Mouse (Mus musculus) forebrain, postnatal 0 days (tissue): Measurements from ENCODE around the gene Gpr37l1. TPM values are rescaled to one million over a fixed set of nuclear protein-coding genes. Genes with fewer than 3 reads are reported as not detected.

Experiments
- ATAC-seq: fragments of 200-750 bp; cut with Nextera tagmentation; 2 replicates; pipeline ENCODE4 v1.8.0; 2017; ENCODE audit warnings: mild to moderate bottlenecking, moderate library complexity
- DNase-seq: peaks from one replicate; pipeline ENCODE4 v3.0.0-alpha.2; 2015
- H3K27ac ChIP-seq: fragments of 300-500 bp; sonication (generic); 2 replicates; pipeline ENCODE4 v1.5.1; 2014; ENCODE audit warnings: low read depth, mild to moderate bottlenecking, antibody characterized with exemption, low read length, moderate library complexity, mixed read lengths
- H3K27me3 ChIP-seq: fragments of 300-500 bp; sonication (generic); 2 replicates; pipeline ENCODE4 v1.6.1; 2014; ENCODE audit warnings: mild to moderate bottlenecking, low read length, mixed read lengths; ENCODE audit not compliant: insufficient read depth
- H3K36me3 ChIP-seq: fragments of 300-500 bp; sonication (generic); 2 replicates; pipeline ENCODE4 v1.6.1; 2014; ENCODE audit warnings: mild to moderate bottlenecking, moderate library complexity; ENCODE audit not compliant: insufficient read depth
- H3K4me1 ChIP-seq: fragments of 300-500 bp; sonication (generic); 2 replicates; pipeline ENCODE4 v1.6.1; 2014; ENCODE audit warnings: antibody characterized with exemption; ENCODE audit not compliant: insufficient read depth
- H3K4me2 ChIP-seq: fragments of 300-500 bp; sonication (generic); 2 replicates; pipeline ENCODE4 v1.6.1; 2014; ENCODE audit warnings: low read depth, mild to moderate bottlenecking, moderate library complexity
- H3K4me3 ChIP-seq: fragments of 300-500 bp; sonication (generic); 2 replicates; pipeline ENCODE4 v1.5.1; 2014; ENCODE audit warnings: low read depth, low read length, mixed read lengths
- H3K9ac ChIP-seq: fragments of 300-500 bp; sonication (generic); 2 replicates; pipeline ENCODE4 v1.6.1; 2014; ENCODE audit warnings: mild to moderate bottlenecking
- H3K9me3 ChIP-seq: fragments of 300-500 bp; sonication (generic); 2 replicates; pipeline ENCODE4 v1.6.1; 2016; ENCODE audit warnings: low read length
- CTCF ChIP-seq: sonication (generic); IDR thresholded peaks from 2 replicates; pipeline ENCODE4 v1.5.1; 2016; ENCODE audit warnings: antibody characterized with exemption, control low read depth, low read depth
- WGBS: fragments of 180-500 bp; shearing (Covaris S2); extraction: QIAGEN DNeasy Blood & Tissue Kit; methylation state at CpG from one replicate; pipeline ENCODE4 v1.1.7; 2014; 5-methylcytosine and 5-hydroxymethylcytosine counted together
- polyA plus RNA-seq: library from polyadenylated mRNA; unstranded; fragments of >200 nt; fragmentation: Nextera tagmentation; extraction: Ambion mirVana; gene quantifications from 2 replicates; pipeline ENCODE4 v1.2.1, GENCODE M21; 2015
- total RNA-seq: library from RNA; depleted of rRNA; stranded (reverse); fragments of >200 nt; gene quantifications from 2 replicates; pipeline ENCODE4 v1.2.3, GENCODE M21; 2014; rRNA removed

Gpr37l1 gene
- total RNA-seq (5.9 and 11.2 TPM in 2 replicates), polyA plus RNA-seq (5.3 and 7.6 TPM in 2 replicates)

GRCm38 (mm10) chr1:135167435-135167834 is at the start of gene Gpr37l1:
TSS of gene Gpr37l1 (minus strand) at chr1:135167681.
- Histone ChIP-seq H3K9ac (no peak within 1 kb of the TSS), H3K27ac (no peak within 1 kb of the TSS), H3K36me3 (no peaks in the 10 kb centered on the region), H3K27me3 (no peaks in the 10 kb centered on the region), H3K4me1 (no peaks in the 10 kb centered on the region), H3K4me3 (no peak within 1 kb of the TSS), H3K4me2 (no peak within 1 kb of the TSS), H3K9me3 (no peaks in the 10 kb centered on the region)
- WGBS, result 77% methylated on average over 11 of the region's 11 CpGs
- ATAC-seq, result no peak
- DNase-seq, result no peak
- peak; percentile 52 for TF ChIP-seq CTCF

- no peaks in the 10 kb centered on the region for H3K27me3 ChIP-seq
- no peak for TF ChIP-seq CTCF
Measured at GRCm38 (mm10) chr1:135213772-135214640, 46.5 kb upstream of the Gpr37l1 start.

GRCm38 (mm10) chr1:135210421-135210820 is 42.9 kb upstream of the Gpr37l1 start:
- DNase-seq, result no peak
- Histone ChIP-seq H3K36me3 (no peaks in the 10 kb centered on the region), H3K9ac (no peak overlapping the region), H3K4me3 (no peak overlapping the region), H3K9me3 (no peaks in the 10 kb centered on the region), H3K4me1 (no peaks in the 10 kb centered on the region), H3K27ac (no peak overlapping the region), H3K27me3 (no peaks in the 10 kb centered on the region), H3K4me2 (no peak overlapping the region)
- TF ChIP-seq CTCF, result no peak
- ATAC-seq, result no peak
- WGBS, result 54% methylated on average over 5 of the region's 5 CpGs

More at GRCm38 (mm10) chr1:135213772-135214640, 46.5 kb upstream of the Gpr37l1 start:
- H3K36me3 ChIP-seq, result no peaks in the 10 kb centered on the region
- H3K27ac ChIP-seq, result no peak overlapping the region
- H3K4me2 ChIP-seq, result no peak overlapping the region
- ATAC-seq, result no peak
- WGBS, result 85% methylated on average over 9 of the region's 9 CpGs
- no peak overlapping the region for H3K4me3 ChIP-seq
- no peak overlapping the region for H3K9ac ChIP-seq
- H3K4me1 ChIP-seq, result no peaks in the 10 kb centered on the region
- H3K9me3 ChIP-seq, result no peaks in the 10 kb centered on the region
- DNase-seq, result no peak

GRCm38 (mm10) chr1:135208716-135209115 is 41.2 kb upstream of the Gpr37l1 start:
- DNase-seq (no peak), ATAC-seq (no peak)
- Histone ChIP-seq H3K9ac (no peak overlapping the region), H3K4me3 (no peak overlapping the region), H3K9me3 (no peaks in the 10 kb centered on the region), H3K27ac (no peak overlapping the region), H3K4me2 (no peak overlapping the region), H3K27me3 (no peaks in the 10 kb centered on the region), H3K36me3 (no peaks in the 10 kb centered on the region), H3K4me1 (no peaks in the 10 kb centered on the region)
- no peak for TF ChIP-seq CTCF
- 75% methylated on average over 9 of the region's 9 CpGs for WGBS

- DNase-seq (no peak), ATAC-seq (no peak)
- Histone ChIP-seq H3K4me3 (no peak overlapping the region), H3K9me3 (no peaks in the 10 kb centered on the region), H3K4me1 (no peaks in the 10 kb centered on the region), H3K9ac (no peak overlapping the region), H3K36me3 (no peaks in the 10 kb centered on the region), H3K4me2 (no peak overlapping the region), H3K27me3 (no peaks in the 10 kb centered on the region), H3K27ac (no peak overlapping the region)
- 95% methylated on average over 14 of the region's 14 CpGs for WGBS
- TF ChIP-seq CTCF, result no peak
Measured at GRCm38 (mm10) chr1:135206586-135207339, 39.3 kb upstream of the Gpr37l1 start.

- H3K36me3 ChIP-seq, result no peaks in the 10 kb centered on the region
- H3K4me2 ChIP-seq, result no peak overlapping the region
- H3K9me3 ChIP-seq, result no peaks in the 10 kb centered on the region
- 72% methylated on average over 4 of the region's 4 CpGs for WGBS
- H3K4me1 ChIP-seq, result no peaks in the 10 kb centered on the region
- H3K27ac ChIP-seq, result no peak overlapping the region
- no peak overlapping the region for H3K4me3 ChIP-seq
- ATAC-seq (no peak), DNase-seq (no peak)
- TF ChIP-seq CTCF, result no peak
- no peak overlapping the region for H3K9ac ChIP-seq
- no peaks in the 10 kb centered on the region for H3K27me3 ChIP-seq
Measured at GRCm38 (mm10) chr1:135205257-135205656, 37.8 kb upstream of the Gpr37l1 start.
